Mouse (Mus musculus) gastrocnemius, postnatal 36 days (tissue): ENCODE data around the gene Pccb. TPM values are rescaled to one million over a fixed set of nuclear protein-coding genes. Genes with fewer than 3 reads are reported as not detected.

ENCODE experiments used
- DNase-seq, 2 experiments: peaks; one replicate each; pipeline ENCODE4 v3.0.0; 2022
- intact Hi-C: fragments of 180-260 bp; cut with DNase I; formaldehyde crosslinking; loops from one replicate; pipeline ENCODE4 v1.15.1; 2025
- total RNA-seq, 2 experiments: library from RNA; stranded (reverse); gene quantifications; 2 replicates each; pipeline ENCODE4 v1.2.3; 2021

Pccb gene
- total RNA-seq, 2 experiments from 2014 or later, result 52.6 to 58.4 TPM

DNA sequence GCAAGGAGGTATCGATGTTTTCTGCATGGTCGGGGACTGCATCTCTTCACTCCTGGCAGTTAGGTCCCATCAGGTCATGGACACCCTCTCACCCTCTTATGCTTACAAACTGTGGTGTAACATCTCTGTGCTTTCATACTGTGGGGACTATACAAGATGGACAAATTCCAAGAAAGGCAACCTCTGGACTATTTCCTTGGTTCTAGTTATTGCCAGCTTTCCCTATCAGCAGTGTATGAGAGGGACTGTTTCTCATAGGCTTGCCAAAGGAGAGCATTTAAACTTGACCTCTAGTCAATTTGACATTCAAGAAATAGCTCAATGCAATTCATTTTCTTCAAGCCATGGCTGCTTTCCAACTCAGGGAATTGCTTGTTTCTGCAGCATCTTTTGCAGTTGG, 43.4 kb downstream of the Pccb start:
- no peak for DNase-seq
- intact Hi-C loops, result no loop called here

DNA sequence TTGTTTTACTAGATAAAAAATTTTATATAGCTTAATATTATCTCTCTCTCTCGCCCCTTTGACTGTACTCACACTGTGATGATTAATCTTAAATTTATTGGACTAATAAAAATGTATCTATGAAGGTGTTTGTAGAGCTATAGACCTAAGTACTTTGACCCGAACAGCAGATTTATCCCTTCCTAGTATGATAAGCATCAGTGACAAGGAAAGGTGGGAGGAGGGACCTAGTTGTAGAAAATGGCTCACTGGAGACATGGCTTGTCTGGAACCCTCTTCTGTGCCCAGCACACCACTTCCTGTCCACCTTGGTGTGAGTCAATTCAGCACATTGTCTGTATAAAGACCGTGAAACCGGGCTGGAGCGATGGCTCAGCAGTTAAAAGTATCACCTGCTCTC, 44.1 kb downstream of the Pccb start:
- no peak for DNase-seq

DNA sequence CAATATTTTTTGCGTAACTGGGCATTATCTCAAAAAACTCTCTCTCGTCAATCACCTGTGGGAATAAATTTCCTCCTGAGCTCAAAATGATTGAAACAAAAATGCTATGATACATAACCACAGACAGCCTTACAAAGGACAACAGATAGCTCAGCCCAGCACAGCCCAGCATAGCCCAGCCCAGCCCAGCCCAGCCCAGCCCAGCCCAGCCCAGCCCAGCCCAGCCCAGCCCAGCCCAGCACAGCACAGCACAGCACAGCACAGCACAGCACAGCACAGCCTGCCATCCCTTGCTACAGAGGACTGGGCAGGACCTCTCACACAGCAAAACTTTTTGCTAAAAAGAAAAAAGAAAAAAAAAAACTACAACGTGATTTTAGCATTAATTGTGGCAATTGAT, 46.8 kb downstream of the Pccb start:
- intact Hi-C loops, result no loop called here
- DNase-seq, result no peak

More for the DNA sequence above, 44.1 kb downstream of the Pccb start:
- intact Hi-C loops, result no loop called here

DNA sequence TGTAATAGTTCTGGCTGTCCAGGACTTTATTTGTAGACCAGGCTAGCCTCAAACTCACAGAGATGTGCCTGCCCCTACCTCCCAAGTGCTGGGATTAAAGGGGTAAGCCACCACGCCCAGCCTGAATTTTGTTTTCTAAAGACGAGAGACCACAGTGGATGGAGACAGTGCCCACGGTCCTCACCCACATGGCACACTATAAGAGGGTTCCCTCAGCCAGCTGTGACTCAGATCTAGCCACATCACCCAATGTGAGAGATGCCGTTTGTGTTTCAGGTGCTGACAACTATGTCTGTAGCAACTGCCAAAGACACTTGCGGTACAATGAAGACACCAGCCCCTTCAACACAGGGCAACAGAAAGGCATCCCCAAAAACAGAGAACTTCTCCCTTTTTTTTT, 47.7 kb downstream of the Pccb start:
- no peak for DNase-seq
- intact Hi-C loops, result no loop called here

DNA sequence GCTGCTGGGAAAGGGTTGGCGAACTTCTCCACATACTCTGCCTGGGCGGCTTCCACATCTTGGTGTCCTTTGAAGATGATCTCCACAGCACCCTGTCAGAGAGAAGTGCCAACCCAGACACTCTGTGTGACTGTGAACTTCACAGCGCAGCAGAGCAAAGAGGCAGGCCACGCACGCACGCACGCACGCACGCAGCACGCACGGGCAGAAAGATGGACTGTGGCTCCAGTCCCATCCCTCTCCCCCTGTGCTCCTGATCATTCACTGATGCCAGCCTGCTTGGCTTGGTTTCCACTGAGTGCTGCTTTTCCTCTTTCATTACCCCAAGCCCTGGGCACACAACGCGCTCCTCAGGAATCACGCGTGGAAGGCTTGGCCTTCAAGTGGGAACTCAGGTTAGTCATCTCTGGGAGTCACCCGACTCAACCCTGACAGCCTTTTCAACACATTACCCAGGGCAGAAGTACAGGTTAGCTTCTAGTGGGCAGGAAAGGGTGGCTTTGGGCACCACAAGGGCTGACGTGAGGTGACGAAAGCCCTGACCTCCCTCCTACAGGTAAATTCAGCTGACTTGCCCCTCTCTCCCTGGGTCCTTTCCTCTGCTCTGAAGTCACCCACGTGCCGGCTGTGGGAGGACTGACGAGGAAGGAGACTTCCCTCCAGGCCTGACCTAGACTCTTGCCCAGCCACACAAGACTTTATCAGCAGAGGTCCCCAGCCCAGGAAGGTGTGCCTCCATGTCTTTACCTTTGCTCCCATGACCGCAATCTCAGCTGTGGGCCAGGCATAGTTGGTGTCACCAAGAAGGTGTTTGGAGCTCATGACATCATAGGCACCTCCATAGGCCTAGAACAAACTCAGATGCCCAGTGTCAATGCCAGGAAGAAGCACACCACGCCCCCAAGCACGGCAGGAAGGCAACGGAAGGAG, 50.1 kb downstream of the Pccb start:
- intact Hi-C loops, result no loop called here

DNA sequence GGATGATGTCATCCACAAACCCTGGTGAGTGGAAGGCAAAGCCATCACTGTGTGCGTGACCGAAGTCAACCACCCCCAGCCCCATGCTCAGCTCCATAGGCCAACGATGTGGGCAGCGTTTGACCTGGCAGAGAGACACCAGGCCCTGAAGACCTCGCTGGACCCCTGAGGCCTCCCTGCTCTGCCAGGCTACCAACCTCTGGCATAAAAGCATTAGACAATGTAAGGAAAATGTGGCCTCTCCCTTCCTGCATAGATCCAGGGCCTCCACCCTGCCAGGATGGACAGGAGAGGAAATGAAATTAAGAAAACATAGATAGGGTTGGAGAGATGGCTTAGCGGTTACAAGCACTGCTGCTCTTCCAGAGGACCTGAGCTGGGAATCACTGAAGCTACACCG, 51.9 kb downstream of the Pccb start:
- intact Hi-C loops, result no loop called here
- DNase-seq, result no peak

More for the DNA sequence above, 50.1 kb downstream of the Pccb start:
- DNase-seq, result no peak

DNA sequence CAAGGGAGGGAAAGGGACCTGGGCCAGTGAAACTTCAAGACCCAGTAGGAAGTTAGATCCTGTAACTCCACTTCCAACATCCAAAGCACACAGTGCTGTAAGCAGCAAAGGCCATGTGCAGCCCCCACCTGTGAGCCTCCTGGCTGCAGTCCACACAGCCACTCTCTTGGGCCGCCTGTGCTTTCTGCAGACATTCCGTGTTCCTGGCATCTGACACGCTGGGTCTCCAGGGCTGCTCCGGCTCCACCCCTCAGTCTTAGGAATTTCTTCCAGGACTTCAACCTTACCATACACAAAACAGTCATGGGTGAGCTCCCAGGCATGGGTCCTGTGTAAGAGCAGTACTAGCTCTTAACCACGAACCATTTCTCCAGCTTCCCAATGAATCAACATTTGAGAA, 55.4 kb downstream of the Pccb start:
- no peak for DNase-seq
- intact Hi-C loops, result no loop called here

DNA sequence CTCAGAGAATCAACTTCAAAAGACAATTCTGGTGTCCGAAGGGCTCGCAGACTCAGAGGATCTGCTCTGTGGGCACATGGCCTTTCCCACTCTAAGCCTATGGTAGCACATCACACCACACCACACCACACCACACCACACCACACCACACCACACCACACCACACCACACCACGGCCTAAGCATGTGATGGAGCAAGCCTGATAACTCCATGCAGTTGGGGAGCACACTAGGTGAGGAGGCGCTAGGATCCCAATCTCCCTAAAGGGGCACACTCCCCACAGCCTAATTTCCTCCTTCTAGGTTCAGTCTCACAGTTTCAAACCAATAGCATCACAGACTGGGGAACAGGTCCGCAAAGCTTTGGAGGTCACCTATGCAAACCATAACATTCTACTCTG, 56.0 kb downstream of the Pccb start:
- DNase-seq, result no peak
- intact Hi-C loops, result no loop called here

DNA sequence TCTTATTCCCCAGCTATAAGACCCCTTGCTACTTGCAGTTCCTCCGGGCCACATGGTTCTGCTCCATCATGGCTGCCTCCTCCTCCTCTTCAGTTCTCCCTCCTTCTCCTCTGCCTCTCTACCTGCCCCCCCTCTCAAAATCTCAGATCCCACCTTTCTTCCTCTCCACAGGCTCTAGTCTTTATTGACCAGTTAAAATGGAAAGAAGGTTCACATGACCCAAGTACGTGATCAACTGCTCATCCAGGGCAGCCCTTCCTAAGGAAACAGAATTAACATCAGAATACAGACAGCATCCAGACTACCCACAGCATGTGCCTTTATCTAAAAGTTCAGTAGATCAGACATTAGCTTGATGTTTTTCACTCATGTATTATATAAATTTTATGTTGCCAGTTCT, 65.2 kb downstream of the Pccb start:
- DNase-seq, result no peak
- intact Hi-C loops, result no loop called here

DNA sequence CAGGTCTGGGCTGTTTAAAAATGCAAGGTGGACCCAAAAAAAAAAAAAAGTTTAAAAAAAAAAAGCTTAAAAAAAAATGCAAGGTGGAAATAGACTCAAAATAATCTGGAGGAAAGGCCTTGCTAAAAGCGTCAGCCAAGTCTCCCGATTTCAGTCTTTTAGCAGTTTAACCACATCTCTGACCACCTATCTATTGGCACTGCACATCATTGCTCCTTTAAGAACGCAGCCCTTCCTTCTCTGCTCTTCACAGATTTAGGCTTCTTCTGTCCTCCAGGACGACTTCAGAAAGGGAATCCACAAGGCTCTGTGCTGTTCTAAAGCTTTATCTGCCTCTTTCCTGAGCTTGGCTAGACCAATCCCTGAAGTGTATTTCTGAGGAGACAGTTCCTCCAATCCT, 70.6 kb downstream of the Pccb start:
- DNase-seq, result no peak
- intact Hi-C loops, result no loop called here

DNA sequence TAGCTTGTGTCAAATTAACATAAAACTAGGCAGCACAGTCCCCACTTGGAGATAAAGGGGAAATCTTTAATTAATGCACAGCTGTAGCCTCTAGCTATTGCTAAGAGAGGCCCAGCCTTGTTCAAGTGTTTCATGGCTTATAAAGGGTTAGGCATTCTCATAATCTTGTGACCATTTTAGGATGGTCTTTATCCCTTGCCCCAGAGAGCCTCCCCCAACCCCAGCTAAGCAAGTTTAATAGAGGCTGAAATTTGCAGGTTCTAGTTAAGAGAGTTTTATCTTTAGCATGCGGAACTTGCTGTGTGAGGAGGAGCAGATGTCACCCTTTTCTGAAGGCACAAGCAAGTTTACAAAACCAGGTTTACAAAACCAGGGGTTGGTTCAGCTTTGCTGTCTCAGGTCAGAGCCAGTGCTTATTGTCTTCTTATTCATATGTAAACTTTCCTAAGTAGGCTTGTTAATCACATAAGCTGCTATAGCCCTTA, 71.2 kb downstream of the Pccb start:
- DNase-seq, result no peak
- intact Hi-C loops, result no loop called here

DNA sequence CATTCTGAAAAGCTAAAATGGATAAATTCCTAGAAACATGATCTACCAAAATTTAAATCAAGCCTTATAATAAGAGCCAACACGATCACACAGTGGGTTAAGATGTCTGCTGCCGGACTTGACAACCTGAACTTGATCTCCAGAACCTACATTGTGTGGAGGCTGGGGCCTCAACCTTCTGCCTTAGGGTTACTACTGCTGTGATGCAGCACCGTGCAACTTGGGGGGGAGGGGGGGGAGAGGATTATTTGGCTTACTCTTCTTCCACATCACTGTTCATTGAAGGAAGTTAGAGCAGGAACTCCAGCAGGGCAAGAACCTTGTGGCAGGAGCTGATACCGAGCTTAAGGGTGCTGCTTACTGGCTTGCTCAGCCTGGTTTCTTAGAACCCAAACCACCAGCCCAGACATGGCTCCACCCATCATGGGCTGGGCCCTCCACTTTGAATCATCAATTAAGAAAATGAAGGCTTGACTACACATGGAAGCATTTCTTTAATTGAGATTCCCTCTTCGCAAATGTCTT, 71.7 kb downstream of the Pccb start:
- DNase-seq, result no peak
- intact Hi-C loops, result no loop called here

DNA sequence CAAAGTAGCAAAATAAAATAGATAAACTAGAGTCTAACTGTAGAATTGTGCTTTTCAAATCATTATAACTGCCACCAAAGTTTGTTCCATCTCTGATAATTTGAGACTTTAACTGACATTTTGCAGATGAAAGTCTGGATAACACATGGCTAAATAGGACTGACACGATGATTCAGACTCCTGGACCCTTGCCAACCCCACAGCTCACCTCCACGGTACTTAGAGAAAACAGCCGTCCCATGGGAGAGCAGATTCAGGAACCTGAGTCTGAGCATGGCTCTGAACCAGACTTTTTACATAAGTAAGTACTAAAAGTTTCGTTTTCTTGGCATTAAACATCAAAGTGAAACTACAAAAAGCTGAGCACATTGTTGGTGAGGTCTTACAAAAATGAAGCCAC, 83.2 kb downstream of the Pccb start:
- DNase-seq, result no peak
- intact Hi-C loops, result no loop called here

DNA sequence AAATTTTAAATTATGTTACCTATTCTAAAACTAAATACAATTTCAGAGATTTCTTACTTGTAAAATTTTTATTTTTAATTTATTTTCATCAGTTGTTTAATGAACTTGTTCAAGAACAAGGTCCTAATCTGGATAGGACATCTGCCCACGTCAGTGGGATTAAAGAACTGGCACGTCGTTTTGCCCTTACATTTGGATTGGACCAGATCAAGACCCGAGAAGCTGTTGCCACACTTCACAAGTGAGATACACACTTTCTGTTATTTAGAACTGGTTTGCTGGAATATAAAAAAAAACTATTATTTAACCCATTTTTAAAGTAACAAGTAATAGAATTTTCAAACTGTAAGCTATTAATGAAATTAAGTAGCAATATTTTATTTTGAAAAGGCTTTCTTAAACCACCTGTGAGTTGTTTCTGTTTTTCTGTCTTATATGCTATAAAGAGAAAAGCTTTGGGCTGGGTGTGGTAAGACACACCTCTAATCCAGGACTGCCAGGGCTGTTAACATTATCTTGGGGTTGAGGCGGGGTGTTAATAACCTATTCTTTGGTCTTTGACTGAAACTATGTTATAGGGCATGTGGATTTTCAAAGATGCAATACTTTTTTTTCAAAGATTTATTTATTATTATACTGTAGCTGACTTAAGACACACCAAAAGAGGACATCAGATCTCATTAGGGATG, 89.9 kb downstream of the Pccb start:
- DNase-seq, result no peak
- intact Hi-C loops, result no loop called here

DNA sequence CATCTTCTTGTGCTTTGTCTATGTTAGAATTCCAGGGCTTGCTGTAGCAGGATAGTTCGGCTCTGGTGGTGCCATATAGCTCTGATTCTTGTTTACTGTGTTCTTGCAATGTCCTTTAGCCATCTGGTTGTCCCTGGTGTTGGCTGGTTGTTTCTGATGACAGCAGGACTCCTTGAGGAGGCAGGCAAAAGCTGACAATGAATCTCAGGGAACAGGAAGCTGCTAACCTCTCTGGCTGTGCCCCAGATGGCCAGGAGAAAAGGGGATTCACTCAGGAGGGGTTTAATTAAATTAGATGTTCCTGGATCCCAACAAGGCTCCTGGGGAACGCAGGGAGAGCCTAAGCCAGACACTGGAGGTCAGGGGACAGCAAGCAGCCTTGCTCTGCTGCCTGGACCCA, 92.7 kb downstream of the Pccb start:
- no peak for DNase-seq
- intact Hi-C loops, result no loop called here

Other genes with a start within 250 kb of the Pccb start
- 10 to 100 TPM; 19.6 to 27.2 TPM for gene Msl2, start 39.2 kb upstream of the Pccb start, total RNA-seq
- gene Ppp2r3a, start 216.9 kb upstream of the Pccb start, total RNA-seq, result 100 to 1,000 TPM; 168 to 202 TPM